Mouse (Mus musculus): ENCODE data around the gene Glycam1. TPM values are rescaled to one million over a fixed set of nuclear protein-coding genes. Genes with fewer than 3 reads are reported as not detected.

Gene Glycam1
- total RNA-seq, 2 experiments from 2014 or later = 1.9 to 2.7 TPM

DNA sequence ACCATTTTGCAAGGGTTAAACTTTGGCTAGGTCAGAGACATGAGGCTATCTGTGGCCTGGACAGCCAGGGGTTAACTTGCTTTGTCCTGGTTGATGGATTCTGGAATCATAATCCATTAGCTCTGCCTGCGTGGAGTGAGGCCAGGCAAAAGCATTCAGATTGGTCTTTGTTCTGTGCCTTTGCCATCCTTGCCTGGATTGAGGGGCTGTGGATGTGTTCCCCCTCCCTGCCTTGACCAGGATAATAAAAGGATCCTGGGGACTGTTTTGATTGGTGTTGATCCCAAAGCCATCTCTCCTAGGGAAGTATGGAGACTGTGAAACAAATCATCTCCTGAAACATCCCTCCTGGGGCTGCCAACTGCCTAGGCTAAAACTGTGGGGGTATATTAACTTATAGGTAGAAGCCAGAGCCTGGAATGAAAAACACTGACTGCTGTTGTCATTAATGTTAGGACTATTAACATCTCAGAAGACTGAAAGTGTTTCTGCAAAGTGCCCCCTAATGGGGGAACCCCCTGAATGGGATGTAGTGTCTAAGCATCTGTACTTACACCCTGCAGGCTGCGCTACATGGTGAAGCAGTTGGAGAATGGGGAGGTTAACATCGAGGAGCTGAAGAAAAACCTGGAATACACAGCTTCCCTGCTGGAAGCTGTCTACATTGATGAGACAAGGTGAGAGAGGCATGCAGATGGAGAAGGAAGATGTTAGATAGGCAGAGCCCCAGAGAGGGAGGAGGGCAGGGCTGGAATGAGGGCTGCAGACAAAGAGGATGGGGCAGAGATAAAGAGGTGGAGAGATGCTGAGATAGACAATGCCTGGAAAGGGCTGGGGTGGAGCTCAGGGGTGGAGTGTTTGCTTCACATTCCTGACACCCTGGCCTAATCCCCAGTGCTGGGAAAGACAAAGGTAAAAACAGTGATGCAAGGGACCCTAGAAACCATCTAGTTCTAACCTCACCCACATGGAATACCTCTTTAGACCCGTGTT, 45.2 kb downstream of the Glycam1 start:
- no peak for DNase-seq (ENCODE audit: low spot score in 2 of 2)

DNA sequence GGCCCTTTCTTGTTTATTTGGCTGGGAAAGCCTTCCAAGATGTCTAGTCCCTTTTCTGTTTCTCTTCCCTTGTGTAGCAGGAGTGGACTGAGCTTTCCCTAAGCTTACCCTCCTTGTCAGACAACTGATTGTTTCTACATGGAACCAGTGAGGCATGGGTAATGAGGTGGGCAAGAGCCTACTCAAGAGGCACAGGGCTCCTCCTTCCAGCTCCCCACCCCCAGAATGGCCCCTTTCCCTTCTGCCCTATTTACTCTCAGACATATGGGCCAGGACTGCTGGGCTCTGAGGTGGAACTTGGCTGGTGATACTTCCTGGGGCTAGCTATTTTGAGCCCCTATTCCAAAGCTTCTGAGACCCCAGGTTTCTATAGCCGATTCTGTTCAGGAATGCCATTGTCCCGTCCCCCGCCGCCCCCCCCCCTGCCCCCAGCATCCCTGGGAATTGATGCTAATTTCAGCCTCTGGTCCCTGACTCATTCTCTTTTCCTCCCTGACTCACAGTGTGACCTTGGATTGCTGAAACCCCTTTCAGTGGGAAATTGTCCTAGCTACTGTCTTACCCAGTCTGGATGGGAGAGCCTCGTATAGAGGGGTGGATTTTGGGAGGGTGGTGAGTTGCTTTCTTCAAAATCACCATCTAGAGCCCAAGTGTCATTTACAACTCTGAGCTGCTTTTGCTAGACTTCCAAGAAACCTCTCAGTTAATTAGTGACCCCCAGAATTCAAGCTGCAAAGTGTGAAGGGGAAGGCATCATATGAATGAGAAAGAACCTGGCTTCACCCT, 46.1 kb downstream of the Glycam1 start:
- no peak for DNase-seq (ENCODE audit: low spot score in 2 of 2)

DNA sequence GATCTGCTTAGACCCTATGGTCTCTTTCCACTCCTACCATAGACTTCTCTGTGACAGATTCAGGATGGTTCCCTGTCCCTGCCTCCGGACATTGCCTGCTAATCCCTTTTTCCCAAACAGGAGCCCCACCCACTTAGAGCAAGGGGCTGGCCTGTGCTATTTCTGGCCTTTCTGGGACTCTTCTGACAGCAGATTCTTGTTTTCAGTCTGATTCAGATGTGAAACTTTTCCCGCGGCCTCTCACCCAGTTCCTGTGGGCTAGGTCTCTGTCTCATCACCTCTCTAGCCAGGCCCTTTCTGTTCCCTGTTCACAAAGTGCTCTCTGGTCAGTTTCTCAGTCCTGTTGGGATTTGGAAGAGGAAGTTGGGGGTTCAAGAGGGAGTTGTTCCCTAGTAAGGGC, 50.0 kb downstream of the Glycam1 start:
- DNase-seq (ENCODE audit: low spot score in 2 of 2) = no peak

DNA sequence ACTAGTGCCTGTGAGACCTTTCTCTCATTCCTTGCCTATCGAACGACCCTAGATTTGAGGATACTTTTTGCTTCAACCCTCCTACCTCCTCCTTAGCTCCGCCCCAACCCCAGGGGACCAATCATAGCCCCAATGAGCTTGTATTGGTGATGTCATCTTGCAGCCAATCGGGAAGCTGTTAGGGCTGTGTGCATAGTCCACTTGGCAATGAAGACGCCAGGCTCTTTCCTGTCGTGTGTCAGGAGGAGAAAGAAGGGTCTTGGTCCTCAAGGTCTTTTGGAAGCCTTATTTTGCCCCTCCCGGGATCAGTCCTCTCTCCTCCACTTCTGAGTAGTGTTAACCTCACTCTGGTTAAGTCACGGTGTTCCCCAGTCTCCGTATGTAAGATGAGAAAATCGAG, 50.8 kb downstream of the Glycam1 start:
- DNase-seq (ENCODE audit: low spot score in 2 of 2) = peak; percentile 71 to 82

DNA sequence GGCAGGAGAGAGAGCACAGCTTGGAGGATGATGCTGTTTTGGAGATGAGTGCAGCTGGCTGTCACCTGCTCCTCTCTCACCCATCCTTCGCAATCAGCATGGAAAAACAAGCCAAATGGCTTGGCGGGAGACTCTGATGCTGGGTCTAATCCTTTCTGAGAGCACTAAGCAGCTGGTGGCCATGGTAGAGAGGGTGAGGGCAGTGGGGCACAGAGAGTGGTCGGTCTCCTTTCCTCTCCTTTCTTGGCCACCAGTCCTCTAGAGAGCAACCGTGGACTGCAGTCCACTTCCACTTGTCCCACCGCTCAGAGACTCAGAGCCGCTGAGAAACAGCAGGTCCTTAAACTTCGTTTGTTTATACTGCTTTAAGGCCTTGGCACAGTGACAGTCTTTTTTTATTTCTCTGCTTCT, 51.3 kb downstream of the Glycam1 start:
- no peak for DNase-seq (ENCODE audit: low spot score in 2 of 2)

Other genes with a start within 250 kb of the Glycam1 start
- gene Zfp385a, start 225.0 kb downstream of the Glycam1 start, total RNA-seq (2021) = 10 to 100 TPM; 43.2 to 44.4 TPM
- 1 to 10 TPM; 3.4 to 5.8 TPM for gene Itga5, start 198.3 kb downstream of the Glycam1 start, total RNA-seq (2021)
- gene Gtsf1, start 134.6 kb downstream of the Glycam1 start, total RNA-seq (2021) = not detected
- gene Gtsf2, start 116.6 kb downstream of the Glycam1 start, total RNA-seq (2021) = not detected
- 10 to 100 TPM in 1 of 2 experiments, 1 to 10 TPM in 1; 9.4 to 10.8 TPM for gene Nckap1l, start 111.3 kb downstream of the Glycam1 start, total RNA-seq (2021)
- 10 to 100 TPM; 55.7 to 63.7 TPM for gene Pde1b, start 62.0 kb downstream of the Glycam1 start, total RNA-seq (2021)
- 100 to 1,000 TPM; 121 to 126 TPM for gene Ppp1r1a, start 27.1 kb downstream of the Glycam1 start, total RNA-seq (2021)
- gene Mucl1, start 190.4 kb upstream of the Glycam1 start, total RNA-seq (2021) = not detected

Data from layer of hippocampus, postnatal 14 days (tissue).